Comparison of ENCODE assay signal across 12 mouse cellular contexts in genomic region chr17:80824826-80825517, GRCm38 (mm10).
DNase-seq lines count a peak whose midpoint lies in the region; ATAC-seq and TF ChIP-seq lines count a peak whose summit lies in the region.
"Had no signal": no experiment of that assay in that cellular context is flagged by ENCODE, and none has a peak within 500 bp of the region (broad histone marks: within the 10 kb centered on the region; RNA-seq: fewer than 3 reads in every experiment).

No protein-coding gene starts in this region.

- TF ChIP-seq EP300 in heart, postnatal 0 days (IDR thresholded peaks at IDR 0.05; ENCODE audit: low read depth) = no peak

- DNase-seq in gastrocnemius, adult 2 months = no peak
- DNase-seq in gastrocnemius, postnatal 14 days = no peak
- no peak for DNase-seq in lung, postnatal 25 days (ENCODE audit: low spot score)
- DNase-seq in heart, postnatal 0 days (ENCODE audit: low spot score) = no peak
- no peak for DNase-seq in liver, embryonic 13.5 days
- no peak for DNase-seq in cerebellum, adult 18-20 months
- no peak for DNase-seq in cerebellum, adult 9-11 months
- DNase-seq: cerebellum, adult 9-10 months; right cerebral cortex, postnatal 25 days had no signal

- 57% methylated on average over 13 of the region's 13 CpGs for WGBS in lung, embryonic 15.5 days
- WGBS in heart, postnatal 0 days = 80% methylated on average over 13 of the region's 13 CpGs
- 72% methylated on average over 13 of the region's 13 CpGs for WGBS in liver, embryonic 13.5 days (ENCODE audit: insufficient replicate concordance)

- no peak overlapping the region for H3K9ac ChIP-seq in lung, embryonic 15.5 days
- H3K9ac ChIP-seq in heart, postnatal 0 days (replicated peaks; ENCODE audit: low read depth, low read length) = 0 out of 2 replicates have a peak overlapping the region, but pooled peaks have one; percentile 15
- no peak overlapping the region for H3K9ac ChIP-seq in liver, embryonic 13.5 days
- H3K9ac ChIP-seq: forebrain, postnatal 0 days; midbrain, embryonic 12.5 days had no signal

- H3K4me2 ChIP-seq in lung, embryonic 15.5 days = 0 out of 2 replicates have a peak overlapping the region, but pooled peaks have one; percentile 8
- no peak overlapping the region for H3K4me2 ChIP-seq in heart, postnatal 0 days (ENCODE audit: low read depth, low read length)
- H3K4me2 ChIP-seq in liver, embryonic 13.5 days = no peak overlapping the region
- H3K4me2 ChIP-seq: midbrain, embryonic 12.5 days had no signal

- H3K27me3 ChIP-seq in lung, embryonic 15.5 days = no peaks in the 10 kb centered on the region
- no peaks in the 10 kb centered on the region for H3K27me3 ChIP-seq in heart, postnatal 0 days (ENCODE audit: control insufficient read depth, insufficient read depth, low read length)
- H3K27me3 ChIP-seq in liver, embryonic 13.5 days = no peaks in the 10 kb centered on the region
- H3K27me3 ChIP-seq: midbrain, embryonic 12.5 days had no signal

- H3K4me3 ChIP-seq in gastrocnemius, adult 2 months = no peak overlapping the region; the same call in 1 of the 2 replicates
- H3K4me3 ChIP-seq in lung, embryonic 15.5 days = no peak overlapping the region
- no peak overlapping the region for H3K4me3 ChIP-seq in heart, postnatal 0 days (ENCODE audit: low read depth, low read length)
- no peak overlapping the region for H3K4me3 ChIP-seq in liver, embryonic 13.5 days (replicated peaks)
- H3K4me3 ChIP-seq: midbrain, embryonic 12.5 days had no signal

- peak overlapping the region; percentile 68 for H3K27ac ChIP-seq in gastrocnemius, adult 2 months
- H3K27ac ChIP-seq in lung, embryonic 15.5 days = peak overlapping the region; percentile 93
- H3K27ac ChIP-seq in heart, postnatal 0 days (ENCODE audit: low read depth) = peak overlapping the region; percentile 73
- peak overlapping the region; percentile 9; the same call in 1 of the 2 replicates for H3K27ac ChIP-seq in liver, embryonic 13.5 days
- H3K27ac ChIP-seq: midbrain, embryonic 12.5 days had no signal

- H3K36me3 ChIP-seq in lung, embryonic 15.5 days = no peaks in the 10 kb centered on the region
- no peaks in the 10 kb centered on the region for H3K36me3 ChIP-seq in heart, postnatal 0 days (replicated peaks; ENCODE audit: control insufficient read depth, insufficient read depth, low read length)
- H3K36me3 ChIP-seq in liver, embryonic 13.5 days = no peaks in the 10 kb centered on the region
- H3K36me3 ChIP-seq: midbrain, embryonic 12.5 days had no signal

- peak; percentile 53; the same call in 1 of the 2 replicates for ATAC-seq in lung, embryonic 15.5 days (ENCODE audit: borderline replicate concordance, extremely low read depth, low FRiP score, low TSS enrichment)
- ATAC-seq in heart, postnatal 0 days (ENCODE audit: insufficient read depth, low read depth) = no peak
- no peak; the same call in 1 of the 2 replicates for ATAC-seq in liver, embryonic 13.5 days (ENCODE audit: low read depth)

- H3K4me1 ChIP-seq in lung, embryonic 15.5 days = peaks cover 34% of the 10 kb centered on the region
- peaks cover 22% of the 10 kb centered on the region for H3K4me1 ChIP-seq in heart, postnatal 0 days (ENCODE audit: control insufficient read depth, insufficient read depth)
- H3K4me1 ChIP-seq in liver, embryonic 13.5 days (replicated peaks) = peaks cover 17% of the 10 kb centered on the region

- no peak for TF ChIP-seq CTCF in gastrocnemius, adult 2 months (IDR thresholded peaks at IDR 0.05)
- no peak for TF ChIP-seq CTCF in heart, postnatal 0 days (IDR thresholded peaks at IDR 0.05; ENCODE audit: low read depth)

- no peaks in the 10 kb centered on the region for H3K9me3 ChIP-seq in lung, embryonic 15.5 days
- H3K9me3 ChIP-seq in heart, postnatal 0 days (replicated peaks; ENCODE audit: control insufficient read depth, low read length) = no peaks in the 10 kb centered on the region
- no peaks in the 10 kb centered on the region for H3K9me3 ChIP-seq in liver, embryonic 13.5 days (replicated peaks)
- H3K9me3 ChIP-seq: midbrain, embryonic 12.5 days had no signal

- intact Hi-C loops in gastrocnemius, adult 2 months (cut with DNase I) = no loop called here
- intact Hi-C loops in gastrocnemius, postnatal 14 days (cut with DNase I; ENCODE audit: low total_unique reads) = no loop called here

Comparison
In these comparisons a context has a peak if more than half of its experiments do, and no peak if none do; other contexts are left out.
1. H3K27ac ChIP-seq: peak in every context shown above with its lines; median percentile 93 in lung, embryonic 15.5 days; 73 in heart, postnatal 0 days; 68 in gastrocnemius, adult 2 months; 9 in liver, embryonic 13.5 days.